Mouse (Mus musculus) ES-Bruce4 (cell line): ENCODE data around the gene Abhd6. TPM values are rescaled to one million over a fixed set of nuclear protein-coding genes. Genes with fewer than 3 reads are reported as not detected.

Experiments used
- H3K27ac ChIP-seq: 2 replicates; pipeline ENCODE4 v1.5.1; 2012; ENCODE audit warnings: low read length, inconsistent platforms; ENCODE audit not compliant: insufficient read depth
- H3K27me3 ChIP-seq: 2 replicates; pipeline ENCODE4 v1.6.1; 2012; ENCODE audit warnings: mild to moderate bottlenecking, low read length, inconsistent platforms; ENCODE audit not compliant: control insufficient read depth, poor library complexity, insufficient read depth, severe bottlenecking
- H3K36me3 ChIP-seq: 2 replicates; pipeline ENCODE4 v1.6.1; 2012; ENCODE audit warnings: inconsistent platforms, mild to moderate bottlenecking, low read length, moderate library complexity; ENCODE audit not compliant: control insufficient read depth, poor library complexity, insufficient read depth, severe bottlenecking
- H3K4me1 ChIP-seq: one replicate; pipeline ENCODE4 v1.8.1; 2011; ENCODE audit warnings: low read length; ENCODE audit not compliant: control insufficient read depth, insufficient read depth
- H3K4me3 ChIP-seq: 2 replicates; pipeline ENCODE4 v1.5.1; 2011; ENCODE audit warnings: low read depth, mild to moderate bottlenecking, low read length
- H3K9ac ChIP-seq: 2 replicates; pipeline ENCODE4 v1.6.1; 2012; ENCODE audit warnings: low read depth, mild to moderate bottlenecking, inconsistent platforms; ENCODE audit not compliant: poor library complexity, severe bottlenecking
- H3K9me3 ChIP-seq: replicated peaks from 2 replicates; pipeline ENCODE4 v1.6.1; 2012; ENCODE audit warnings: mild to moderate bottlenecking, low read length, inconsistent platforms; ENCODE audit not compliant: control insufficient read depth, poor library complexity, insufficient read depth, severe bottlenecking
- CTCF ChIP-seq: IDR thresholded peaks from one replicate; pipeline ENCODE4 v1.8.1; 2011; ENCODE audit warnings: low read depth, low read length
- EP300 ChIP-seq: IDR thresholded peaks from 2 replicates; pipeline ENCODE4 v1.6.1; 2011; ENCODE audit warnings: low read depth, low read length; ENCODE audit not compliant: insufficient read depth
- POLR2A ChIP-seq: IDR thresholded peaks from one replicate; pipeline ENCODE4 v1.8.1; 2011; ENCODE audit warnings: low read length; ENCODE audit not compliant: insufficient read depth
- polyA plus RNA-seq: library from polyadenylated mRNA; stranded (reverse); fragments of >200 nt; gene quantifications from 2 replicates; pipeline ENCODE4 v1.2.4, GENCODE M21; 2011; ENCODE audit warnings: low read depth; ENCODE audit not compliant: missing spikeins, insufficient read depth, insufficient read length

Abhd6 gene
- polyA plus RNA-seq, 1 experiment: 12.6 TPM

DNA sequence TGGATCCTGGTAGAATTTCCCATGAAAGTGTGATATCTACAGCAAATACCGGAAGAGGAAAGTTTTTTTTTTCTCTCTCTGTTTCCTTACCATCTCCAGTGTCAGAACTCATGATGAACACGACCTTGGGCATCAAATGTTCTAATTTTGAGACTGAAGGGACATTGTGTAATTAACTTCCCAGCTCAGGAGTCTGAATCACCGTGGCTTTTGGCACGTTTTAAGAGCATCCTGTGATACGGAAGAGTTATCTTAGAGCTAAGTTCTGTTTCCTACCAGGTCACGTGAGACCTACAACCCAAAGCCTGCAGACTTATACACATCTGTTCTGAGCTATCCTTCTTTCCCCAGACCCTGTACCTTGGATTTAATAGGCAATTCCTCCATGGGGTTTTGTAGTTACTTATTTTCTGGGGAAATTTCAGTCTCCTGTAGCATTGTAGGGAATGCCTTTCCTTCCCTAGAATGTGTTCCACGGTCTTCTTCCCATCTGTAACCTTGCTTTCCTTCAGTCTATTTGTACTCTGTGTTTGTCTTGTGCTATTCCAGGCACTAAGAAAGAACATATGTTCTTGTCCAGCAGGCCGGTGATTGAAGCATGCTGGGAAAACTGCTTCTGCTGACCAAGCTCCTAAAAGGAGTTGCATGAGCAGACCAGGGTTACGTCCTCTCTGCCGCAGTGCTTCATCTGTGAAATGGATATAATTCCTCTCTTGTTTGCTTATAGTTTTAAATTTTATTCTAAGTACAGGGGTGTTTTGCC, 24.2 kb downstream of the Abhd6 start:
- H3K27ac ChIP-seq: no peak overlapping the region
- H3K4me1 ChIP-seq: peaks cover 3% of the 10 kb centered on the region

DNA sequence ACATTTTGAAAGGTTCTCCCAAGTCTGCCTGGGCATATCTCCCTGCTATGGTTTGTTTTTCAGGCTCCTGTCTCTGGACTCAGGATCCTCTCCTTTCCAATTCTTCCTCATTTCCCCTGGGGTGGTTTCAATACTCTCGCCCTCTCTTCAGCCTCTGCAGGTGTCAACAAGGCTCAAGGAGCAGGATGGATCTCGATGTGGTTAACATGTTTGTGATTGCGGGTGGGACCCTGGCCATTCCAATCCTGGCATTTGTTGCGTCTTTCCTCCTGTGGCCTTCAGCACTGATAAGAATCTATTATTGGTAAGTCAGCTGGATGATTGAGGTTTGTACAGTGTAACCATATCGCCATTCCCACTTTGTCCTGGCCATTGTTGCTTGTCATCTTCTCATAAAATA, 25.4 kb downstream of the Abhd6 start:
- Histone ChIP-seq H3K9ac (no peak overlapping the region), H3K4me3 (no peak overlapping the region), H3K4me1 (peaks cover 3% of the 10 kb centered on the region), H3K27ac (no peak overlapping the region), H3K9me3 (no peaks in the 10 kb centered on the region), H3K27me3 (no peaks in the 10 kb centered on the region), H3K36me3 (no peaks in the 10 kb centered on the region)
- TF ChIP-seq POLR2A (no peak), EP300 (no peak), CTCF (no peak)

More for the DNA sequence above, 24.2 kb downstream of the Abhd6 start:
- Histone ChIP-seq H3K4me3 (no peak overlapping the region), H3K9me3 (no peaks in the 10 kb centered on the region), H3K27me3 (no peaks in the 10 kb centered on the region), H3K36me3 (no peaks in the 10 kb centered on the region), H3K9ac (no peak overlapping the region)
- TF ChIP-seq POLR2A: no peak
- no peak for TF ChIP-seq CTCF
- no peak for TF ChIP-seq EP300

DNA sequence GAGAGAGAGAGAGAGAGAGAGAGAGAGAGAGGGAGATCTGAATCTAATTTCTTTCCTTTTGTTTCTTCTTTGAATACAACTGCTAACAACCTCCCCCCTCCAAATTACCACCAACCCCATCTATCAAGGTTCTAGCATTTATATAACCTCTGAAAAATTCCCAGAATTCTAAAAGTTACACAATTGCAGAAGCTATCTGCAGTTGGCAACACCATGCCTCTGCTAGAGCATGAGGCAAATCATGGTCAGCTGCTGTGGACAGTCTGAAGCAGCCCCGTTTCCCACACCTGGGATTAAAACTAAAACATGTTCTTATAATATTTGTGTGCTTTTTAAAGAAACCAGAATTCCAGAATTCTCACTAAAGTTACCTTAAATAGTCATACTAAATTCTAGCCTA, 27.1 kb downstream of the Abhd6 start:
- TF ChIP-seq POLR2A (no peak), CTCF (no peak), EP300 (no peak)
- no peaks in the 10 kb centered on the region for H3K27me3 ChIP-seq
- H3K36me3 ChIP-seq: no peaks in the 10 kb centered on the region
- no peak overlapping the region for H3K4me3 ChIP-seq
- peaks cover 3% of the 10 kb centered on the region for H3K4me1 ChIP-seq
- H3K9me3 ChIP-seq: no peaks in the 10 kb centered on the region
- H3K27ac ChIP-seq: no peak overlapping the region
- no peak overlapping the region for H3K9ac ChIP-seq

DNA sequence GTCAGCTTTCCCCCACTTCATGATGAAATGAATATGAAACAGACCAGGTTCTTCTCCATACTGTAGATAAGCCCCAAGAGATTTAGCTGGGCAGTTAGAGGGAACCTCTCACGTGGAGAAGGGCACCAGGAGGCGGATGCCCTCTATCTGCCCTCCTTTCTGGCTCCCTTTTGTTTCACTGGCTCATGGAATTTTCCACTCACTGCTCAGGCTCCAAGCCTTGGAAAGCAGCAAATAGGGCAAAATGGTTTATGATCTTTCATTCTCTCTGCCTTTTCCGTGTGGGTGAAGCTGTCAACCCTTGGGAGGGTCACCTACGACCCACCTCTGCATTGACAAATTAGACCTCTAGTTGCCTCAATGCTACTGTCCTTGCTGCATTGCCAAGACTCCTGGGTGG, 27.8 kb downstream of the Abhd6 start:
- H3K9me3 ChIP-seq: no peaks in the 10 kb centered on the region
- TF ChIP-seq EP300 (no peak), CTCF (no peak), POLR2A (no peak)

DNA sequence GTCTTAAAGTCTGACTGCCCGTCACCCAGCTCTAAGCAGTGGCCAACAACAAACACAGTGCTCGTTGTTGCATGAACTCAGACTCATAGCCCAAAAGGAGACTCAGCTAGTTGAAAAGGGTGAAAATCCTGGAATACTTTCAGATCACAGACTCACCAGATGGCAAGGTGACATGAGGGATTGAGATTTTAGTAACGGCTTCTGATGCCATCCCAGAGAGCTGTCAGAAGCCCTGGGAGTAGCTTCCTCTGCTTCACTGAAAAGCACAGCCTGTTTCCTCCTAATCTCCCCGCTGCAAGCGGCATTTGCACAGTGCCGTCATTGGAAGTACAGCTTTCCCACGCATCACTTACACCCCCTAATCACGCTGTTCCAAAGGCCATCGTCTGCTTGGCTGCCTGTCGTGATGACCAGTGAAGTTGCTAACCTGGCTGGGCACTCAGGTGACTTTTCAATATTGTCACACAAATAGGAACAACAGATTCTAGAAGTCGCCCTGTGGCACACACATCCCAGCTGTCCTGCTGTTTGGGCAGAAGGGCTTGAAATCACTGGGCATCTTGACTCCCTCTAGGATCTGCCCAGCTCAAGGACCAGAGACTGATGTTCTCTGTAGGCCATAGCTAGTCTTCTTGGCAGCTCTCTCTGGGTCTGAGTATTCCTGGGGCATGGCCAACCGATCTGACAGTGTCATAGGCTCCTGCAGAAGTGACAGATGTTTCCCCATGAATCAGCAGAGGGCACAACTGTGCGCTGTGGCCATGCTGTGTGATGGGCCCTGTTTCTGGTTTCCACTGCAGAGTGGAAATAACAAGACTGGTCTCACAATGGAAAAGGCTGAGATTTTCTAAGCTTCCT, 29.6 kb downstream of the Abhd6 start:
- no peaks in the 10 kb centered on the region for H3K9me3 ChIP-seq
- no peaks in the 10 kb centered on the region for H3K36me3 ChIP-seq
- peaks cover 3% of the 10 kb centered on the region for H3K4me1 ChIP-seq
- H3K27me3 ChIP-seq: no peaks in the 10 kb centered on the region
- H3K9ac ChIP-seq: no peak overlapping the region
- no peak overlapping the region for H3K27ac ChIP-seq
- no peak overlapping the region for H3K4me3 ChIP-seq
- TF ChIP-seq CTCF (no peak), EP300 (no peak), POLR2A (no peak)

More for the DNA sequence above, 27.8 kb downstream of the Abhd6 start:
- no peaks in the 10 kb centered on the region for H3K27me3 ChIP-seq
- H3K4me3 ChIP-seq: no peak overlapping the region
- no peak overlapping the region for H3K27ac ChIP-seq
- peaks cover 3% of the 10 kb centered on the region for H3K4me1 ChIP-seq
- H3K36me3 ChIP-seq: no peaks in the 10 kb centered on the region
- no peak overlapping the region for H3K9ac ChIP-seq

DNA sequence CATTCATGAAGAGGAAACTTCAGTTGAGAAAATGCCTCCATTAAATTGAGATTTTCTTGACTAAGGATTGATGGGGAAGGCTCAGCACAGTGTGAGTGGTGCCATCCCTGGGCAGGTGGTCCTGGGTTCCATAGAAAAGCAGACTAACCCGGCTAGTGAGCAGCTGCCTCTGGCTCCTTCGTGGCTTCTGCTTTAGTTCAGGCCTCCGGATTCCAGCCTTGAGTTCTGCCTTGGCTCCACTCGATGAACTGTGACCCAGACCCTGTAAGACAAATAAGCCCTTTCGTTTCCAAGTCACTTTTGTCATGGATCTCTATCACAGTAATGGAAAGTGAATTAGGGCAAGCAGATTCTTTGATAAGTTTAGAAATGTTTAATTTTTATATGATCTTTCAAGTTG, 31.9 kb downstream of the Abhd6 start:
- H3K27ac ChIP-seq: no peak overlapping the region
- no peak overlapping the region for H3K9ac ChIP-seq
- H3K27me3 ChIP-seq: no peaks in the 10 kb centered on the region
- no peaks in the 10 kb centered on the region for H3K4me1 ChIP-seq
- H3K4me3 ChIP-seq: no peak overlapping the region
- no peaks in the 10 kb centered on the region for H3K36me3 ChIP-seq
- TF ChIP-seq CTCF (no peak), POLR2A (no peak), EP300 (no peak)
- no peaks in the 10 kb centered on the region for H3K9me3 ChIP-seq
